Mouse (Mus musculus) cerebellum, adult 2 months (tissue): ENCODE results near the gene Uevld.

Experiments used
- CTCF ChIP-seq: fragments of 200-500 bp; IDR thresholded peaks from 2 replicates; pipeline ENCODE4 v1.5.1; 2011; ENCODE audit warnings: low read depth, mild to moderate bottlenecking, control low read depth, low read length, moderate library complexity, borderline replicate concordance; ENCODE audit not compliant: insufficient read depth
- POLR2A ChIP-seq: fragments of 200-500 bp; IDR thresholded peaks from 2 replicates; pipeline ENCODE4 v1.6.1; 2011; ENCODE audit warnings: low read length, control low read depth, borderline replicate concordance; ENCODE audit not compliant: insufficient read depth

- no peak for TF ChIP-seq CTCF
- TF ChIP-seq POLR2A = peak; percentile 98
These were observed 38.7 kb downstream of the Uevld start, which contains the start of gene Tsg101 for GRCm38 (mm10) chr7:46919551-46920176.
